Mouse (Mus musculus) erythroblast, embryonic 14.5 days (primary cell): Measurements from ENCODE around the gene Sf3a1. TPM values are rescaled to one million over a fixed set of nuclear protein-coding genes. Genes with fewer than 3 reads are reported as not detected.
"Not testable (repeated sequence)": the region's sequence is repeated elsewhere in the genome, so short reads cannot be mapped to it uniquely, and the experiment has no call there.

Source experiments
- H3K27me3 ChIP-seq: 2 replicates; pipeline ENCODE4 v1.6.1; 2012; ENCODE audit warnings: inconsistent platforms; ENCODE audit not compliant: control insufficient read depth
- H3K36me3 ChIP-seq: 2 replicates; pipeline ENCODE4 v1.6.1; 2012; ENCODE audit warnings: mild to moderate bottlenecking, inconsistent platforms; ENCODE audit not compliant: control insufficient read depth
- H3K4me1 ChIP-seq: 2 replicates; pipeline ENCODE4 v1.6.1; 2012; ENCODE audit warnings: inconsistent platforms; ENCODE audit not compliant: control insufficient read depth
- H3K4me3 ChIP-seq: replicated peaks from 2 replicates; pipeline ENCODE3; 2012; ENCODE audit warnings: moderate library complexity, mild to moderate bottlenecking, inconsistent platforms
- H3K9me3 ChIP-seq: 2 replicates; pipeline ENCODE4 v1.6.1; 2012; ENCODE audit warnings: low read length, inconsistent platforms, mixed read lengths; ENCODE audit not compliant: control insufficient read depth
- GATA1 ChIP-seq: IDR thresholded peaks from 2 replicates; pipeline ENCODE4 v1.6.1; 2012; ENCODE audit warnings: low read length, inconsistent platforms, mixed read lengths
- TAL1 ChIP-seq: IDR thresholded peaks from 3 replicates; pipeline ENCODE4 v1.6.1; 2012; ENCODE audit warnings: low read length, inconsistent platforms, mixed read lengths
- polyA plus RNA-seq: library from polyadenylated mRNA; stranded (reverse); fragments of >175 nt; gene quantifications from 2 replicates; pipeline ENCODE4 v1.2.3, GENCODE M21; 2012

The Sf3a1 gene
- 6.6 and 8.0 TPM in 2 replicates for polyA plus RNA-seq

DNA sequence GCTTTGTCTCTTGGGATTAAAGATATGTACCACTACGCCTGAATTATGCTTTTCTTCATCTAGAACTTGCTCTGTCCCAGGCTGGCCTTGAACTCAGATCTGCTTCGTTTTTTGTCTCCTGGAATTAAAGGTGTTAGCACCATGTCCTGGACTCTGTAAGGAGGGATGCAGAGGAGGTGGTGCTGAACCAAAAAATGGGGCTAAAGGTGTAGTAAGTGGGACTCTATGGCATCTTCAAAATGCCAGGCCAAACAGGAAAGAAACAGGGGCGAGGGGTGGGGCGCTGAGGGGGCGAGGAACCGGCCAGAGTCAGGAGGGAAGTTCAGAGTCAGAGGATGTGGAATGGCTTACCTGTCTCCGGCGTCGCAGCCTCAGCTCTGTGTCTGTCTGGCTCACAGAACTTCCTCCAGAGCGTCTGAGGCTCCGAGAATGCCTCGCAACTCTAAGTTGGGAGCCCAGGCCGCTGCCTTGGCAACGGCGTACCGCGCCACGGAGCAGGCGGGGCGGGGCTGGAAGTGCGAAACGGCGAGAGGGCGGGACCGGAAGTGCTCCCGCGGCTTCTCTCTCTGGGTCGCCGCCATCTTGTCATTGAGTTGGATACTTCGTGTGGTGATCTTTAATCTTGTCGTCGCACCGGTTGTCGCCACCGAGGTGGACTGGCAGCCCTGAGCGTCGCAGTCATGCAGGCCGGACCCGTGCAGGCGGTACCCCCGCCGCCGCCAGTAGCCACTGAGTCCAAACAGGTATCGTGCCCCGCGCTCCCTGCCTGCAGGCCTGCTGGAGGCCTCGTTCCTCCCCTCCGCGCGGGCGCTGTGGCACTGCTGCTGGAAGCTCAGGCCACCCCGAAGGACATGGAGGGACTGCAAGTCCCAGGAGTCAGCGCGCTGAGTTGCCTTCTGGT, at the start of gene Sf3a1, which contains the start of gene Ccdc157:
Sf3a1 (plus strand) TSS at position 543 of the 901 bp plus-strand sequence.
Ccdc157 (minus strand) TSS at position 486 of the 901 bp plus-strand sequence.
- peaks cover 63% of the 10 kb centered on the region for H3K4me1 ChIP-seq

GRCm38 (mm10) chr11:4112033-4112432, 48.1 kb upstream of the Sf3a1 start:
- Histone ChIP-seq H3K36me3 (peaks cover 30% of the 10 kb centered on the region), H3K4me1 (peaks cover 21% of the 10 kb centered on the region), H3K27me3 (peaks cover 7% of the 10 kb centered on the region), H3K9me3 (no peaks in the 10 kb centered on the region), H3K4me3 (no peak overlapping the region)
- TF ChIP-seq GATA1 (no peak), TAL1 (no peak)

More for the DNA sequence above, at the start of gene Sf3a1, which contains the start of gene Ccdc157:
- Histone ChIP-seq H3K4me3 (peak within 1 kb of the TSS; percentile 98), H3K36me3 (peaks cover 43% of the 10 kb centered on the region), H3K27me3 (no peaks in the 10 kb centered on the region), H3K9me3 (no peaks in the 10 kb centered on the region; the same call in 1 of the 2 replicates)
- no peak for TF ChIP-seq GATA1
- TF ChIP-seq TAL1: no peak

DNA sequence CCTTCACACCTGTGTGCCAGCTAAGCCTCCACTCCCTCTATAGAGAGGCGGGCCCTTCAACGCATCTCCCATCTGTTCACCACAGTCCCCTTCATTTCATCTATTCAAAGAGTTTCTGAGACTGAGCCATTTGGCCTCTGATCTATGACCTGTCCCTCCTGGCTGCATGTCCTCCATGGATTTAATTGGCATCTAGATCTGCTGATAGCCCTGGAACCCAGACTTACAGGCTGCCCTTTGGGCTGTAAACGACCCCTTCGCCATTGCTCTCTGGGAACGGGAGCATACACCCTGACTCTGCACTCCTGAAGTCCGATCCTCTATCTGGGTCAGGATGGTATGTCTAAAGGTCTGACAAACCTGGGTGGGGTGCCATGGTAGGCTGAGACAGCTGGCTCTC, 47.3 kb upstream of the Sf3a1 start:
- H3K4me1 ChIP-seq: peaks cover 29% of the 10 kb centered on the region
- no peak for TF ChIP-seq GATA1
- TF ChIP-seq TAL1: no peak
- no peaks in the 10 kb centered on the region for H3K9me3 ChIP-seq
- peaks cover 29% of the 10 kb centered on the region for H3K36me3 ChIP-seq
- no peak overlapping the region for H3K4me3 ChIP-seq
- peaks cover 15% of the 10 kb centered on the region for H3K27me3 ChIP-seq

DNA sequence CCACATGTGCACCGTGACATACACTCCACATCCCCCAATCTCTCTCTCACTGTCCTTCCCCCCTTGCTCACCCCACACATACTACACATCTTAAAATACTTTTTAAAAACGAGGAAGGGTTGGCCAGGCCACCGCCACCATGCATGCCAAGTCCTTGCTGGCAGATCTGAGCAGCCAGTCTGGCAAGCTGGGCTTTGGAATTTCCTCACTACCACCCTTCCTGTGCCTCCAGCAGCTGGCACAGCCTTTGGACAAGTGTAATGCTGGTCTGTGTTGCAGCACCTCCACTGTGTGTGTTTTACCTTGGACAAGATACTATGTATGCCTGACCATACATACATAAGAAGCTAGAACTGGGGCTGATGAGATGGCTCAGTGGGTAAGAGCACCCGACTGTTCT, 46.7 kb upstream of the Sf3a1 start:
- no peaks in the 10 kb centered on the region; the same call in 1 of the 2 replicates for H3K9me3 ChIP-seq
- peaks cover 21% of the 10 kb centered on the region for H3K27me3 ChIP-seq
- peaks cover 36% of the 10 kb centered on the region for H3K4me1 ChIP-seq
- H3K36me3 ChIP-seq: peaks cover 26% of the 10 kb centered on the region
- H3K4me3 ChIP-seq: no peak overlapping the region
- TF ChIP-seq TAL1 (no peak), GATA1 (no peak)

DNA sequence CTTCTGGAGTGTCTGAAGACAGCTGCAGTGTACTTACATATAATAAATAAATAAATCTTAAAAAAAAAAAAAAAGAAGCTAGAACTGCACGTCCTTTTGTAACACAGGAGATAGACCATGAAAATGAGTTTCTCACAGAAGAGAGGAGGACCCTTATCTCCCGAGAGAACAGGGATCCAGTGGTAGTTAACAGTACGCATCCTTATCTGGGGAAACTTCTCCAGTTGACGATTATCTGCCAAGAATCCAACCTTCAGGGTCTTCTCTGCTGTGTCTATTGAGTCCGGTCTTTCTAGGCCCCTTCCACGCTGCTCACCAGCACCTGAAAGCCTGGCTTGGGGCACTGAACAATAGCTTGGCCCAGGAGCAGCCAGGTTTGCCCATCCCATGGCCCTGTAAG, 46.2 kb upstream of the Sf3a1 start:
- peaks cover 26% of the 10 kb centered on the region for H3K27me3 ChIP-seq
- no peak overlapping the region for H3K4me3 ChIP-seq
- TF ChIP-seq TAL1 (no peak), GATA1 (no peak)
- H3K36me3 ChIP-seq: peaks cover 23% of the 10 kb centered on the region
- peaks cover 40% of the 10 kb centered on the region for H3K4me1 ChIP-seq
- no peaks in the 10 kb centered on the region; the same call in 1 of the 2 replicates for H3K9me3 ChIP-seq

- peaks cover 18% of the 10 kb centered on the region for H3K36me3 ChIP-seq
- H3K27me3 ChIP-seq: peaks cover 32% of the 10 kb centered on the region
- peaks cover 46% of the 10 kb centered on the region for H3K4me1 ChIP-seq
- not testable (repeated sequence) for H3K9me3 ChIP-seq, H3K4me3 ChIP-seq
Observed at GRCm38 (mm10) chr11:4114541-4114940, 45.6 kb upstream of the Sf3a1 start.

GRCm38 (mm10) chr11:4115407-4115806, 44.7 kb upstream of the Sf3a1 start:
- TF ChIP-seq GATA1 (no peak), TAL1 (no peak)
- Histone ChIP-seq H3K4me1 (peaks cover 50% of the 10 kb centered on the region), H3K27me3 (peaks cover 41% of the 10 kb centered on the region), H3K36me3 (peaks cover 16% of the 10 kb centered on the region), H3K4me3 (no peak overlapping the region), H3K9me3 (no peaks in the 10 kb centered on the region; the same call in 1 of the 2 replicates)

GRCm38 (mm10) chr11:4116458-4117141, 43.5 kb upstream of the Sf3a1 start:
- Histone ChIP-seq H3K9me3 (no peaks in the 10 kb centered on the region; the same call in 1 of the 2 replicates), H3K36me3 (peaks cover 7% of the 10 kb centered on the region; the same call in 1 of the 2 replicates), H3K4me1 (peaks cover 50% of the 10 kb centered on the region), H3K27me3 (peaks cover 51% of the 10 kb centered on the region), H3K4me3 (peak overlapping the region; percentile 69)
- TF ChIP-seq GATA1 (peak; percentile 71), TAL1 (no peak)

DNA sequence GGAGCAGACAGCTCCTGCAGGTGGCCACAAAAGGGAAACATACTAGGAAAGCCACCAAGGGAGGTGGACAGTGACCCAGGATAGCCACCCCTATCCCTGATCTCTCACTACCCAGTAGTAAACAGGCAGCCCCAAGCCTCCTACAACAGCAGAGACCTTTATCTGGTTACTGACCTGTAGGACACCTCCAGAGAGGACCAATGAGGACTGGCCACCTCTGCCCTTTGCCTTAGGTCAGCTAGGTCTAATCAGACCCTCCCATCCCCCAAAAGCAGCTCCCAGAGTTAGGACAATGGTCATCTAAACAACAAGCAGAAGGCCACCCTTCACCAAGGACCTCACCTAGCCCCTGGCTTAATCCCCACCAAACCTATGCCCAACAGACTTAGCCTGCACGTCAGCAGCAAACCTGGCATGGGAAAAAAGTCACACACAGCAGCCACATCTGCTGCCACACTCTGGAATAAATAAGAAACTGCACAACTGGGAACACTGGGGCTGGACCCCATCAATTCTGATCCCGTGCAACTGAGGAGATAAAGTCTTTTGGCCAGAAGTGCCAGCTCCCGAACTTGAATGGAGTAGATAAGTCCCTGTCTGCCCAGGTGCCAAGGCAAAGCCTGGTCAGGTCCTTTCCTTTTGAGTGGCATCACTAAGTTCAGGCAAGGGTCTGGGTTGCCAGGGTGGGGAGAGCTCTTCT, 42.6 kb upstream of the Sf3a1 start:
- peaks cover 7% of the 10 kb centered on the region; the same call in 1 of the 2 replicates for H3K36me3 ChIP-seq
- H3K27me3 ChIP-seq: peaks cover 53% of the 10 kb centered on the region
- peaks cover 51% of the 10 kb centered on the region for H3K4me1 ChIP-seq
- TF ChIP-seq TAL1 (no peak), GATA1 (no peak)
- H3K4me3 ChIP-seq: peak overlapping the region; percentile 69
- no peaks in the 10 kb centered on the region; the same call in 1 of the 2 replicates for H3K9me3 ChIP-seq
